Mouse (Mus musculus) neural tube, embryonic 12.5 days (tissue): ENCODE measurements around the gene Nol7. TPM values are rescaled to one million over a fixed set of nuclear protein-coding genes. Genes with fewer than 3 reads are reported as not detected.

Experiments
- ATAC-seq: fragments of 200-750 bp; cut with Nextera tagmentation; 2 replicates; pipeline ENCODE4 v1.8.0; 2017; ENCODE audit warnings: low read depth, mild to moderate bottlenecking, moderate TSS enrichment, moderate library complexity; ENCODE audit not compliant: low FRiP score
- H3K27ac ChIP-seq: fragments of 300-500 bp; sonication (generic); 2 replicates; pipeline ENCODE4 v1.5.1; 2016
- H3K27me3 ChIP-seq: fragments of 300-500 bp; sonication (generic); replicated peaks from 2 replicates; pipeline ENCODE4 v1.6.1; 2016; ENCODE audit warnings: mild to moderate bottlenecking
- H3K36me3 ChIP-seq: fragments of 300-500 bp; sonication (generic); 2 replicates; pipeline ENCODE4 v1.6.1; 2016; ENCODE audit warnings: mild to moderate bottlenecking
- H3K4me1 ChIP-seq: fragments of 300-500 bp; sonication (generic); 2 replicates; pipeline ENCODE4 v1.6.1; 2016
- H3K4me2 ChIP-seq: fragments of 300-500 bp; sonication (generic); replicated peaks from 2 replicates; pipeline ENCODE4 v1.6.1; 2016; ENCODE audit warnings: mild to moderate bottlenecking
- H3K4me3 ChIP-seq: fragments of 300-500 bp; sonication (generic); 2 replicates; pipeline ENCODE4 v1.5.1; 2016
- H3K9ac ChIP-seq: fragments of 300-500 bp; sonication (generic); 2 replicates; pipeline ENCODE4 v1.6.1; 2016; ENCODE audit warnings: mild to moderate bottlenecking
- H3K9me3 ChIP-seq: fragments of 300-500 bp; sonication (generic); 2 replicates; pipeline ENCODE4 v1.6.1; 2016; ENCODE audit warnings: mild to moderate bottlenecking
- WGBS: fragments of 180-500 bp; shearing (Covaris S2); methylation state at CpG from one replicate; pipeline ENCODE4 v1.1.7; 2016; 5-methylcytosine and 5-hydroxymethylcytosine counted together
- polyA plus RNA-seq: library from polyadenylated mRNA; unstranded; fragments of >200 nt; fragmentation: Nextera tagmentation; extraction: Ambion mirVana; gene quantifications from 2 replicates; pipeline ENCODE4 v1.2.1, GENCODE M21; 2016

The Nol7 gene
- polyA plus RNA-seq, 1 experiment from 2014 or later, result 188 TPM

GRCm38 (mm10) chr13:43442551-43442950, 44.4 kb downstream of the Nol7 start:
- H3K27me3 ChIP-seq, result no peaks in the 10 kb centered on the region
- no peak for ATAC-seq
- H3K9ac ChIP-seq, result no peak overlapping the region
- H3K36me3 ChIP-seq, result no peaks in the 10 kb centered on the region
- no peak overlapping the region for H3K4me2 ChIP-seq
- 0 out of 2 replicates have a peak, but pooled peaks cover 4% of the 10 kb centered on the region for H3K4me1 ChIP-seq
- 86% methylated on average over 1 of the region's 1 CpGs for WGBS
- H3K27ac ChIP-seq, result no peak overlapping the region
- H3K4me3 ChIP-seq, result no peak overlapping the region
- H3K9me3 ChIP-seq, result no peaks in the 10 kb centered on the region

GRCm38 (mm10) chr13:43443706-43444105, 45.5 kb downstream of the Nol7 start:
- Histone ChIP-seq H3K4me1 (0 out of 2 replicates have a peak, but pooled peaks cover 6% of the 10 kb centered on the region), H3K9me3 (no peaks in the 10 kb centered on the region), H3K4me3 (no peak overlapping the region), H3K27ac (no peak overlapping the region), H3K4me2 (no peak overlapping the region), H3K36me3 (no peaks in the 10 kb centered on the region), H3K27me3 (no peaks in the 10 kb centered on the region), H3K9ac (no peak overlapping the region)
- WGBS, result 90% methylated on average over 4 of the region's 4 CpGs
- ATAC-seq, result no peak

- no peak overlapping the region for H3K27ac ChIP-seq
- H3K27me3 ChIP-seq, result no peaks in the 10 kb centered on the region
- WGBS, result 92% methylated on average over 3 of the region's 3 CpGs
- no peaks in the 10 kb centered on the region for H3K36me3 ChIP-seq
- H3K9ac ChIP-seq, result no peak overlapping the region
- no peak for ATAC-seq
- 0 out of 2 replicates have a peak, but pooled peaks cover 6% of the 10 kb centered on the region for H3K4me1 ChIP-seq
- no peaks in the 10 kb centered on the region for H3K9me3 ChIP-seq
- no peak overlapping the region for H3K4me3 ChIP-seq
- H3K4me2 ChIP-seq, result no peak overlapping the region
Measured at GRCm38 (mm10) chr13:43444717-43445116, 46.5 kb downstream of the Nol7 start.

- no peak for ATAC-seq
- no peaks in the 10 kb centered on the region for H3K9me3 ChIP-seq
- H3K4me2 ChIP-seq, result no peak overlapping the region
- H3K36me3 ChIP-seq, result no peaks in the 10 kb centered on the region
- no peak overlapping the region for H3K4me3 ChIP-seq
- H3K27me3 ChIP-seq, result no peaks in the 10 kb centered on the region
- H3K27ac ChIP-seq, result no peak overlapping the region
- H3K9ac ChIP-seq, result no peak overlapping the region
- WGBS, result 89% methylated on average over 4 of the region's 4 CpGs
- 0 out of 2 replicates have a peak, but pooled peaks cover 6% of the 10 kb centered on the region for H3K4me1 ChIP-seq
Measured at GRCm38 (mm10) chr13:43445754-43446153, 47.6 kb downstream of the Nol7 start.

GRCm38 (mm10) chr13:43447721-43448120, 49.5 kb downstream of the Nol7 start:
- no peaks in the 10 kb centered on the region for H3K9me3 ChIP-seq
- 86% methylated on average over 3 of the region's 3 CpGs for WGBS
- H3K36me3 ChIP-seq, result no peaks in the 10 kb centered on the region
- H3K4me3 ChIP-seq, result no peak overlapping the region
- no peak for ATAC-seq
- no peaks in the 10 kb centered on the region for H3K27me3 ChIP-seq
- no peak overlapping the region for H3K4me2 ChIP-seq
- H3K9ac ChIP-seq, result no peak overlapping the region
- no peak overlapping the region for H3K27ac ChIP-seq
- H3K4me1 ChIP-seq, result peaks cover 7% of the 10 kb centered on the region; the same call in 1 of the 2 replicates

GRCm38 (mm10) chr13:43450686-43451085, 52.5 kb downstream of the Nol7 start:
- Histone ChIP-seq H3K9me3 (no peaks in the 10 kb centered on the region), H3K4me3 (no peak overlapping the region), H3K9ac (no peak overlapping the region), H3K27ac (no peak overlapping the region), H3K36me3 (no peaks in the 10 kb centered on the region), H3K27me3 (no peaks in the 10 kb centered on the region), H3K4me2 (no peak overlapping the region), H3K4me1 (peaks cover 22% of the 10 kb centered on the region; the same call in 1 of the 2 replicates)
- 91% methylated on average over 3 of the region's 3 CpGs for WGBS
- ATAC-seq, result no peak

GRCm38 (mm10) chr13:43452177-43452576, 54.0 kb downstream of the Nol7 start:
- no peaks in the 10 kb centered on the region for H3K36me3 ChIP-seq
- 89% methylated on average over 2 of the region's 2 CpGs for WGBS
- H3K4me2 ChIP-seq, result no peak overlapping the region
- no peaks in the 10 kb centered on the region for H3K27me3 ChIP-seq
- no peak for ATAC-seq
- no peak overlapping the region for H3K9ac ChIP-seq
- no peaks in the 10 kb centered on the region for H3K9me3 ChIP-seq
- no peak overlapping the region for H3K27ac ChIP-seq
- no peak overlapping the region for H3K4me3 ChIP-seq
- H3K4me1 ChIP-seq, result peaks cover 21% of the 10 kb centered on the region; the same call in 1 of the 2 replicates

- no peak for ATAC-seq
Measured at GRCm38 (mm10) chr13:43452843-43453605, 54.8 kb downstream of the Nol7 start.

GRCm38 (mm10) chr13:43454431-43454830, 56.2 kb downstream of the Nol7 start:
- no peak for ATAC-seq
- Histone ChIP-seq H3K4me3 (no peak overlapping the region), H3K4me2 (no peak overlapping the region), H3K27ac (no peak overlapping the region), H3K36me3 (no peaks in the 10 kb centered on the region), H3K27me3 (no peaks in the 10 kb centered on the region), H3K4me1 (peaks cover 15% of the 10 kb centered on the region; the same call in 1 of the 2 replicates), H3K9ac (no peak overlapping the region), H3K9me3 (no peaks in the 10 kb centered on the region)
- 96% methylated on average over 7 of the region's 7 CpGs for WGBS

More at GRCm38 (mm10) chr13:43452843-43453605, 54.8 kb downstream of the Nol7 start:
- H3K4me1 ChIP-seq, result peaks cover 15% of the 10 kb centered on the region; the same call in 1 of the 2 replicates
- 33% methylated on average over 7 of the region's 7 CpGs for WGBS
- H3K9me3 ChIP-seq, result no peaks in the 10 kb centered on the region
- H3K4me2 ChIP-seq, result no peak overlapping the region
- no peak overlapping the region for H3K9ac ChIP-seq
- H3K27ac ChIP-seq, result no peak overlapping the region
- no peak overlapping the region for H3K4me3 ChIP-seq
- no peaks in the 10 kb centered on the region for H3K36me3 ChIP-seq
- no peaks in the 10 kb centered on the region for H3K27me3 ChIP-seq

Other genes starting within 250 kb of the Nol7 start
- gene Tbc1d7, start 226.9 kb upstream of the Nol7 start, polyA plus RNA-seq, result 73.0 and 73.7 TPM in 2 replicates
- gene Gfod1, start 94.2 kb upstream of the Nol7 start, polyA plus RNA-seq, result 1.5 TPM in 2 replicates
- gene Sirt5, start 32.9 kb upstream of the Nol7 start, polyA plus RNA-seq, result 31.4 and 31.8 TPM in 2 replicates
- 13.4 and 14.2 TPM in 2 replicates for gene Ranbp9, start 82.9 kb downstream of the Nol7 start, polyA plus RNA-seq
- 9.8 and 12.5 TPM in 2 replicates for gene Mcur1, start 161.8 kb downstream of the Nol7 start, polyA plus RNA-seq
- 9.1 and 14.1 TPM in 2 replicates for gene Rnf182, start 217.3 kb downstream of the Nol7 start, polyA plus RNA-seq